In the genomic region with DNA sequence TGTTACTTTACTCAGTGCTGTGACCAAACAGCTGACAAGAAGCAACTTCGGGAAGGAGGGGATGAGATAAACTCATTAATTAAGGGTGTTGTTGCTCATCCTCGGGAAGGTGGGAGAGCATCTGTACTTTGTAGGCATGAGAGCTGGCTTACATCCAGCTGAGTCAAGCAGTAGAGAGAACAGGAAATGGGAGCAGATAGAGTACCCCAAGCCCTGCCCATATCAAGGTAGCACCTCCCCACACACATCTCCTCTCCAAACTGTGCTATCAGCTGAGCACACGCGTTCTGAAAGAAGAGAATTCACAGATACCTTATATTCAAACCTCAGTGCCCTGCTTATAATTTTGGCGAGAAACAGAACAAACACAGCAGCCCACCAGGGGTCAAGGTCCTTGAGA, we compare ENCODE assay signal across 12 mouse cellular contexts.
"Had no signal": no experiment of that assay in that cellular context is flagged by ENCODE, and none has a peak within 500 bp of the region (broad histone marks: within the 10 kb centered on the region; RNA-seq: fewer than 3 reads in every experiment).

No protein-coding gene starts in this region.

- H3K27me3 ChIP-seq: limb, embryonic 15.5 days; liver, embryonic 13.5 days; neural tube, embryonic 12.5 days had no signal

- ATAC-seq: liver, postnatal 0 days had no signal

- H3K9me3 ChIP-seq: limb, embryonic 15.5 days; liver, embryonic 13.5 days; neural tube, embryonic 12.5 days had no signal

- H3K4me2 ChIP-seq: limb, embryonic 15.5 days; liver, embryonic 13.5 days; neural tube, embryonic 12.5 days had no signal

- H3K4me3 ChIP-seq: limb, embryonic 15.5 days; liver, embryonic 13.5 days; neural tube, embryonic 12.5 days had no signal

- H3K4me1 ChIP-seq: limb, embryonic 15.5 days; liver, embryonic 13.5 days; neural tube, embryonic 12.5 days had no signal

- H3K36me3 ChIP-seq: limb, embryonic 15.5 days; liver, embryonic 13.5 days; neural tube, embryonic 12.5 days had no signal

- H3K9ac ChIP-seq: limb, embryonic 15.5 days; liver, embryonic 13.5 days; liver, postnatal 0 days; neural tube, embryonic 12.5 days had no signal

- DNase-seq: kidney, adult 11 months; kidney, adult 9 months; layer of hippocampus, postnatal 36 days; liver, embryonic 13.5 days; liver, postnatal 0 days; midbrain, embryonic 14.5 days; right cerebral cortex, postnatal 14 days had no signal

- H3K27ac ChIP-seq: kidney, postnatal 0 days; limb, embryonic 15.5 days; liver, embryonic 13.5 days; macrophage; neural tube, embryonic 12.5 days; stomach, postnatal 0 days had no signal
